Mouse (Mus musculus): ENCODE results near the gene Pth1r.

Pth1r gene

GRCm38 (mm10) chr9:110746961-110747360, at the start of gene Pth1r:
Gene Pth1r, minus strand, starts transcription at chr9:110747145.
- DNase-seq (ENCODE audit: low read depth, low spot score): no peak

DNA sequence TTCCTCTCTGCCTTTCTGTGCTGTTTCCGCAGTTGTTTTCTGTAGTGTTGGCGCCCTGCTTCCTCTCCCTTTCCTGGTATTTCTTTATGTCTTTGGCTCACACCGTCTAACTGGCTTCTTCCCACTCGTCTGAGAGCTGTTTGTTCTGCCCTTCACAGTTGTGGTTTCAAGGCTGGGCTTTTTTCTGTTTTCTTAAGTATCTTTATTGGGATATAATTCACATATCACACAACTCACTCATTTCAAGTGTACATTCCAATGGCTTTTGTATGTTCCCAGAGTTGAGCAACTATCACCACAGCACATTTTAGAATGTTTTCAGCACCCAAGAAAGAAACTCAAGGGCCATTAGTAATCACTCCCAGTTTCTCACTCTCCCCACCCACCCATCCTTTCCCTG, 43.5 kb upstream of the Pth1r start:
- DNase-seq (ENCODE audit: low read depth, low spot score): no peak

- no peak for DNase-seq (ENCODE audit: low read depth, low spot score)
Observed at GRCm38 (mm10) chr9:110788169-110788568, 41.2 kb upstream of the Pth1r start.

GRCm38 (mm10) chr9:110783611-110784010, 36.7 kb upstream of the Pth1r start:
- DNase-seq (ENCODE audit: low read depth, low spot score): no peak

DNA sequence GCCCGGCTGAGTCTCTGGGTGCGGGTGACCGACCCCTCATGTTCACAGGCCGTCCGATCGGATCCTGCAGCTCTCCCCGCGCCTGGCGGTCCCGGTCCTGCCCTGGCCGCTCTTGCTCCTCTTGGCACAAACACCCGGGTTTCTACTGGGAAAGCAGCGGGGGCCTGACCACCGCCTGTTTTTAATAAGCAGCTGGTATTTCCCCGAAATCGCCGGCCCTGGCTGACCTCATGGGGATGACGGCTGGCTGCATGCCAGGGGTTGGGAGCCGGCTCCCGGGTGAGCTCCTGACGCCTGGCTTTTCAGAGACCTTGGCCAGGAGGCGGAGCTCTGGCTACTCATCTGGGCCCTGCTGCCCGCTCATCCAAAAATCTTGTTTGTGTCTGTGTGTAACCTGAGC, 34.8 kb upstream of the Pth1r start:
- DNase-seq (ENCODE audit: low read depth, low spot score): peak; percentile 87

DNA sequence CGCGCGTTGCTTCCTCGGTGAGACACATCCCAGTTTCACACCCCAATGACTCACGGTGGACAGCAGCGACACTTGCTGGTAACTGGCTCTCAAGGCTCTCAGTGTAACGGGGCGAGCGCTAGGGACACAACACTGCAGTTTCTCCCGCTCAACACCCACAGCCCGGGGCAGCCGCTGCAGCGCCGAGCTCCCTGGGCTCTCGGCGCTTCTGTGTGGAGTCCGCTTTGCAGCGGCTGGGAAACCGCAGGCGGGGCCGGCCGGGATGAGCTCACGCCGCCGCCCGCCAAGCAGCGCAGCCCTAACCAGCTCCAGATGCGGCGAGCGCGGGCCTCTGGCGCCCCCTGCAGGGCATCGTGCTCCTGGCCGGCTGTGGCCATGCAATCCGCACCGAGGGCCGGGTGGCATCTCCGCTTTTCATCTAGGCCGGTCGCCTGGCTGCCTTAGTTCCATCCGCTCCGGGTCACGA, 34.3 kb upstream of the Pth1r start:
- peak; percentile 92 for DNase-seq (ENCODE audit: low read depth, low spot score)

GRCm38 (mm10) chr9:110779242-110779913, 32.4 kb upstream of the Pth1r start:
- peak; percentile 52 for DNase-seq (ENCODE audit: low read depth, low spot score)

DNA sequence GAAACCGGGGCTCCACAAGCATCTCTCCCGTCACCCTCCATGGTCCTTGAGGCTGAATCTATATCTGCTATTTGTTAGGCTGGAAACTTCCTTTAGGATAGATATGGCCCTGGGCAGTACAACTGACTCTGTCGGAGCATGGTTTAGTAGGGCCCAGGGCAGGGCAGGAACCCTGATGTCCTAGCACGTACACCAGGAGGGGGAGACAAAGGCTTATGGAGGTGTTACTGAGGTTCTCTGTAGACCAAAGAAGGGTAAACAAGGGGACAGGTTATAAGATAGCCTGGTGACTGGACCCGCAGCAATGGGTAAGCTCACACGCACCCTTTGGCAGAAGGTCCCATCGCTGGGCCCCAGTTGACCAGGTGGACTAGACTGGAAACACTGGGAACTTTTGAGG, 31.6 kb upstream of the Pth1r start:
- no peak for DNase-seq (ENCODE audit: low read depth, low spot score)

DNA sequence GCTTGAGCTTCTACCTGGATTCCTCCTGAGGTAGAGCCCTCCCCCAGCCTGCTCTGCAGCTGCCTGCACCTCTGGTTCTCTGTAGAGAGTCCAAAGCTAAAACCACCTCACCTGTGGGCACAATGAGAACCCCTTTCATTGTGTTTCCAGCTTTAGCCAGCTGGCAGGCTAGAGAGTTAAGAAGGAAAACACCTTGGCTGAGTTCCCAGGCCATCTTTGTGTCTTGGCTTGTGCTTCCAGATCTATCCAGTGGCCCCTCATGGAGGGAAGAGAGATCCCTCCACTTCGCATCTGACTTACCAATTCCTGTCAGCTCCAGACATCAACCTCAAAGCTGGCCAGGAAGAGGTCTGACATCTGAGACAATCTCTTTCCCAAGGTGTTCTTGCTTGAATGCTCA, 31.2 kb upstream of the Pth1r start:
- DNase-seq (ENCODE audit: low read depth, low spot score): no peak

- DNase-seq (ENCODE audit: low read depth, low spot score): no peak
Observed at GRCm38 (mm10) chr9:110775269-110776022, 28.5 kb upstream of the Pth1r start.

DNA sequence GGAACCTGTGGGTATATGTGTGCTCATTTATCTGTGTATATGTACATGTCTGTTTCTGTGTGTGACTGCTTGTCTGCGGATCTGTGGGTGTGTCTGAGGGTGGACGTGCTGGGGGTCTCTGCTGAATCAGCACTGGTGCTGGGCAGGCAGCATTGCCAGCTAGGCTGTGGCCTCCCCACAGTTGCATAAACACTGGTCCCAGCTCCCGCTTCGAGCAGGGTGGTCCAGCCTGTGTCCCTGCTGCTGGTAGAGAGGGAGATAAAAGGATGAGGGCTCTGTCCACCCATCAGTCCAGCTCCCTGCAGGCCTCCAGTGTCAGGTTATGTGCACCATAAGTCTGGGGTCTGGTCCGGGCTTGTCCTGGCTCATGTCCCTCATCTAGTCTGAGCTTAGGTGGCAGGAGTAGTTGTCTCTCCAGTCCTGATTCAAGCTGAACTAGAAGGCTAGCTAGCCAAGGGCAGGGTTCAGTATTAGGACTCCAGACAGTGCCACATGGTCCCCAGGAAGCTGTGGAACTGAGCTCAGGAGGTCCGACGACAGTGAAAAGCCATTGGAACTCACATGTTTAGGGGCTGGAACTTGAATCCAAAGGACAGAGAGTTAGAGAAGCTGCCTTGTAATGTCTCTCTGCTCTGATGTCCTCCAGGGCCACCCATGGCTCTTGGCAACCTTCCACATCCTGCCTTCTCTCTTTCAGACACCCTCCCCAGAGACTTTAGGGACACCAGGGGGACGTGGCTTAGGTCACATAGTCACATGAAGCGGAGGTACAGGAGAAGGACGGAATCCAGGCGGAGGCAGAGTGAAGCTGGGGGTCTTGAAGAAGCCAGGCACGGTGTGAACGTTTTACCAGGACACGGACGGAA, 27.7 kb upstream of the Pth1r start:
- DNase-seq (ENCODE audit: low read depth, low spot score): no peak

DNA sequence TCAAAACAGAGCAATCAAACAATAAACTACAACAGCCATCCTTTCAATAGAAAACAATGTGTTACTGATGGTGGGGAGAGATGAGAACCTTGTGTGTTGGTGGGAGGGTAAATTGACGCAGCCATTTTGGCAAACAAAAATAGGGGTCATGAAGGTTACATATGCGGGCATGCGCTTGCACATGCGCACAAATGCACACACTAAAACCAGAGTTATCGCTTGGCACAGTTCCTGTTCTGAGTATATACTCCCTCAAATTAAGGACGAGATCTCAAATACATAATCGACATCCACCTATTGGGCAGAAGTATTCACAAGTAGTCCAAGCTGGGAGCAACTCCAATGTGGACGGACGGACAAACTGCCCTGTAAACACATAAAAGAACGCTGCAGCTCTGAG, 25.4 kb upstream of the Pth1r start:
- DNase-seq (ENCODE audit: low read depth, low spot score): no peak

DNA sequence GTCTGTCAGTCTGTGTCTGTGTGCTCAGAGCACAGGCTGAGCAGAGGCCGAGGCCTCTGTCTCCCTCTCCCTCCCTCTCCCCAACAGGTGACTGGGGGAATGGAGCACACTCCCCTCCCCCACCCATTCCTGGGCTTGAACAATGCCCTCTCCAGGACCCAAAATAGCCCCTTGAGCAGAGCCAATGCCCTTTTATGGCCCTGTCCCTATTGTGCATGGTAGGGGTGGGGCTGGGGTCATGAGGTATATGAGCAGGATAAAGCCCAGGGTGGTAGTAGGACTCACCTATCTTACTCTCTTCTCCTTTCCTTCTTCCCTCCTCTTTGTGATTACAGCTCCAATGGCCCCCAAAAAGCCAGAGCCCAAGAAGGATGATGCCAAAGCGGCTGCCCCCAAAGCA, 16.5 kb upstream of the Pth1r start:
- no peak for DNase-seq (ENCODE audit: low read depth, low spot score)

DNA sequence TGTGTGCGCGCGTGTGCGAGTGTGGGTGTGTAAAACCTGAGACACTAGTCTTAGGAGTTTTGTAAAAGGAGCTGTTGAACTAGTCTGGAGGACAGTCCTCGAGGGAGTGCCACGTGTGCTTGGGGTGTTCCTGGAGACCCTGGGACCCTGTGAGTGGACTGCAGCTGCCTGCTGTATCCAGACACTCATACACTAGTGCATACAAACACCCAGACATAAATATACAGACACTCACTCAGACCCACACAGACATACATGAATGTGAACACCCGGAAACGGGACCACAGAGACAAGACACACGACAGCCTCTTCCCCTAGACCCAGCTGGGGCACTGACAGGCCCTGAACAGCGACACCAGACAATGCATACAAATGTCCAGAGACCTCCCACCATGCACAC, 15.8 kb upstream of the Pth1r start:
- no peak for DNase-seq (ENCODE audit: low read depth, low spot score)

- no peak for DNase-seq (ENCODE audit: low read depth, low spot score)
Observed at GRCm38 (mm10) chr9:110760886-110761285, 13.9 kb upstream of the Pth1r start.

DNA sequence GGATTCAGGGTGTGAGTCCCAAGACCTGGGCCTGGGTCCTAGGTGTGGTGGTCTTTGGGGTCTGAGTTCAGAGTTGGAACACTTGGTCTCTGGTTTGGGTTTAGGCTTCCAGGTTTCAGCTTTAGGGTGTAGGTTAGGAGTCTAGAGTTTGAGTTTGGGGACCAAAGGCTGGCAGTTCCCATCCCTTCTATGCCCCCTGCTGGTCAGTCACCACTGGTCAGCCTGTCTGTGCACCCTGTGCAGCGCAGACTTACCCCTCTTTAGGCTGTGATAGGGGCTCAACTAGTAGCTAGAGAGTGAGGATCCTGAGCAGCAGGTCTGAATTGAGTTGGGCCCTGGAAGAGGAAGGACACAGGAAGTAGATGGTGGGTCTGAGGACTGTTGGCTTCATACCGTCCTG, 12.3 kb upstream of the Pth1r start:
- peak; percentile 52 for DNase-seq (ENCODE audit: low read depth, low spot score)

- DNase-seq (ENCODE audit: low read depth, low spot score): no peak
Observed at GRCm38 (mm10) chr9:110758605-110759004, 11.7 kb upstream of the Pth1r start.

DNA sequence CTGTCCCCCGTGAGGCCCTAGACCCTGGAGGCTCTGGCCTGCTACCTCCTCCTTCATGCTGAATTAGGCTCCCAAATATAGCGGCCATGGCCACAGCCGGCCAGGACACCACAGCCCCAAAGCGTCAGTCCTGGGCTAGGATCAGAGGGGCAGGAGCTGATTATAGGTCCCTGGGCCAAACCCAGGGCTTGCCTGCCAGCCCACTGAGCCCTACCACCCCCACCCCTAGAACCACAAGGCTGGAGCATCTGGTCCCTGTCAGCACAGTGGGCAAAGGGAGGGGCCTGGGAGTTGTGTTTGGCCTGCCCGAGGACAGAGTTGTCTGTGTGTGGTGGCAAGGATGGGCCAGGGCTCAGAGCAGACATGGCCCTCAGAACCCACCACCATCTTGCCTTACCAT, 10.9 kb upstream of the Pth1r start:
- no peak for DNase-seq (ENCODE audit: low read depth, low spot score)

DNA sequence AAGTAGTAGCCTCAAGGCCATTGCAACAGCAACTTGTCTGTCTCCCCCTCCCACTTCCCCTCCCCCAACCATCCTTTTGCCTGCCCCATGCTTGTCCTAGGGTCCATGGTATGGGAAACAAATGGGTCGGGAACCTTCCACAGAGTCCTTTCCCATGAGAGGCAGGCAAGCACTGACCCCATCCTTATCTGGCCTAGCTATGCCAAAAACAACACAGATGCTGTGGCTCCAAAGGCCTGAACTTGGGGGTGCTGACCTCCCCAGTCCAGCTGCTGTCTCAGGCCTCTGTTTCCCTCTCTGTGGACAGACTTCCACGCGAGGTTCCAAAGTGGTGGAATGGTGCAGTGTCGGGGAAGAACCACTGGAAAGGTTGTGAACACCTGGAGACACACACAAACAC, 6.8 kb upstream of the Pth1r start:
- DNase-seq (ENCODE audit: low read depth, low spot score): no peak

DNA sequence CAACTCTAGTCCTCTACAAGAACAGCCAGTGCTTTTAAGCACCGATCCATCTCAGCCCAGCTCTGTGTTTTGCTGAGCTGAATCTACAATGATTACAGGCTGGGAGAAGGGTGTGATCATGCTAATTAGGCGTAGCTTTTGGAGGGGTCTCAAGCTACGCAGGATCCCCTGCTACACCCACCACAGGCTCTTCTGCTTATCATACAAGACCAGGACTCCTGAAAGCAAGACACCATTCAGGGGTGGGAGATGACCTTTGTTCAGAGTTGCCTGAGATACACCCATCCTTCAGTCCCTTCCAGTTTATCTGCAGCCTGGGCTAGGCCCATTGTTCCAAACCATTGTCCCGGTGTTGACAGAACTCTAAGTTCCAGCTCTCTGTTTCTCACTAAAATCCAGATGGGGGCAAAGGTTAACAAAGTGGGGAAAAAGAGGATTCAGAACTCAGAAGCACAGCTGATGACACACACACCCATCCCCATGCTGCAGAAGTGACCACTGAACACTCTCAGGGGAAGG, 6.0 kb upstream of the Pth1r start:
- DNase-seq (ENCODE audit: low read depth, low spot score): no peak

DNA sequence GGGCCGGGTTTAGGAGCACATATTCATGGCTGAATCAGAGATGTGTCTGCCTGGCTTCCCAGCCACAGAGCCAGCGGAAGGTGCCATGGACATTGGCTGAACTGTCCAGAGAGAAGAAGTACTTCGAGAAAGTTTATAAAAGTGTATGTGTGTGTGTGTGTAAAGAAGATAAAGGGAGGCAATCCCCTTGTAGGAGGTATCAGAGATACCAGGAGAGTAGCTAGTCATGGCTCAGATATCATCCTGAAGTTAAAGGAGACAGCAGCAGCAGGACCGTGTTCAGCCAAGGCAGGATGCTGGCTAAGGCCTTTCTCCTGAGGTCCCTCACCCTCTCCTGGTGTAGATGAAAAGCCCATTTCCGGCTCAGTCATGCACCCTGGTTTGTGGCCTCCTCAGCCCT, 4.5 kb upstream of the Pth1r start:
- DNase-seq (ENCODE audit: low read depth, low spot score): no peak

Measured in forelimb bud, embryonic 11.5 days (tissue).